Mouse (Mus musculus) brain, adult 2 months (tissue): ENCODE results near the gene Meis1.
A peak's percentile ranks its signal among the peaks of the same experiment; 100 is the strongest.

Experiments
- DNase-seq: peaks from one replicate; pipeline ENCODE4 v3.0.0; 2011; ENCODE audit warnings: low read depth, low spot score

Meis1 gene

GRCm38 (mm10) chr11:18948600-18949295 is 70.0 kb downstream of the Meis1 start:
- DNase-seq = no peak

DNA sequence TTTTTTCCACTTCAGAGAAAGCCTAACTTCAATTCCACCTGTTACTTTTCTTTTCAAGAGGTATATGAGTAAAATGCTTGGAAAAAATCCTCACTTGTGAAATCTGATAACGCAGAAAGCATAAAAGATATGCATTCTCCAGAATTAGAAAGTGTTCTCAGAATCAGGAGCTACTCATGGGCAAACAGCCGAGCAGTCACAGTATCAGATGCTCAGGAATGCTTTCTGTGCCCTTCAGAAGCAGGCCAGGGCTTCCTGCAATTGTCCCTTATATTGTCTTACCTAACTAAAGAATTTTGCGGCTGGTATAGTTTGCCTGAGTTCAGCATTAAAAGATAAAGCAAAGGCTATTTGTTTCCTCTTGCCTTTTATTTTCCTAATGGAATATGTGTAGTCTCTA is 71.4 kb downstream of the Meis1 start:
- no peak for DNase-seq

DNA sequence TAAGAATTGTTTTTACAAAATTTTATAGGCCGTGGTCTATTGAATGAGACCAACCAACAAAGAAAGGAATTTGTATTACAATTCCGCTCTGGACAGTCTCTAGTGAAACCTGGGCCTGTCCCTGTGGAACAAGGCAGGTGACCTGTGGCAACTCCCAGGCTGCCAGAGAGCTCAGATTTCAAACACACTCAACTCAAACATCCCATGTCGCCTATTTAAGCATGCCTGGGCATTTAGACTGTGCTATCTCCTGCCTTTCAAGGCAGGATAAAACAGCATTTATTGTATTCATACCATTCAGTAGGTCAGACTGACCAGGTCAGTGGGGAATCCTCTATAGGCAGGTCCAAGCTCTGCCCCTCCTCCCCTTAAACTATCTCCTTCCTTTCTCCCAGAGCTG is 73.0 kb downstream of the Meis1 start:
- DNase-seq = no peak

DNA sequence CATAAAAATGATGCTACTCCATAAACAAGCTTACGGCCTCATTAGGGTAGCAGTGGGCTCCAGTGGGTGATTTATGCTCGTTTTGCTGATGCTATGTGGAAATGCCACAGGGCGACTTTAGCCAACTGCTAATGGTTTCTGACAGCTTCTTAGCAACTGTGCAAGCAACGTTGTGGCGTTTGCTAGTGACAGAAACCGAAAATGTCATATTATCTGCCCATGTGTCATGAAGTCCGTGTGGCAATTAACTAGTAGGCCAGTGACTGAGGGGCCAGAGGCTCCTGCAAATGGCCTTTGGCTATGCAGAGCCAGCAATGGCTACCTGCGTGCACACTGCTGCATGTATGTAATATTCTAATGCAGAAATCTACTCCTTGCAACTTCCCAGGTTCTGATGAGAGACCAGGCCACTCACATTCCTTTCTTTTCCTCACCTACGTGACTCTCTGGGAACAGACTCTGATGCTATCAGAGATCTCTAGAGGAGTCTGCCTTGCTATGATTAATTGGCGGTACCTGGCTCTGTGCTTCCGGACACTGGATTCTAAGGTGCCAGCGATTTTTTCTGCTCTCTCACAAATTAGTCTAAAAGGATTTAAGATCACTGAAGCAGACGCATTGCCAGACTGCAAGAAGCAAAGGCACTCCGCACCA is 73.7 kb downstream of the Meis1 start:
- DNase-seq = peak; percentile 43

GRCm38 (mm10) chr11:18944209-18944608 is 74.6 kb downstream of the Meis1 start:
- no peak for DNase-seq

GRCm38 (mm10) chr11:18942990-18943389 is 75.8 kb downstream of the Meis1 start:
- no peak for DNase-seq

DNA sequence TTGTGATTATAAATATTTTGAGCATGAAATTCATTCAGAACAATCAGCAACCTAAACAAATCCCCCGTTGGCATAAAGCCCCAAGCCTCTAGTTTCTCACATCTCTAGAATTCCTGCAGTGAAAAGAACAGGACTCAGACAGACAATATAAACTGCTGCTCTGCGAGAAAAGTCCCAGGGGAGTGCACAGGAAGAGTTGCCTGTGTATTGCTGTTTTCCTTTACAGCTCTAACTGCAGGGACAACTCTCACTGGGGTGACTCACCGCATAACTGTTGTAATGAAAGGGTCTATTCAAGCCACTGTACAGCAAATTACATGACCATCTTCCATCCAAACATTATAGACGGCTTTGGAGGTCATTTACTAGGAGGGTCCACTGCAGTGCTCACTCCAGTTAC is 77.9 kb downstream of the Meis1 start:
- DNase-seq = no peak

DNA sequence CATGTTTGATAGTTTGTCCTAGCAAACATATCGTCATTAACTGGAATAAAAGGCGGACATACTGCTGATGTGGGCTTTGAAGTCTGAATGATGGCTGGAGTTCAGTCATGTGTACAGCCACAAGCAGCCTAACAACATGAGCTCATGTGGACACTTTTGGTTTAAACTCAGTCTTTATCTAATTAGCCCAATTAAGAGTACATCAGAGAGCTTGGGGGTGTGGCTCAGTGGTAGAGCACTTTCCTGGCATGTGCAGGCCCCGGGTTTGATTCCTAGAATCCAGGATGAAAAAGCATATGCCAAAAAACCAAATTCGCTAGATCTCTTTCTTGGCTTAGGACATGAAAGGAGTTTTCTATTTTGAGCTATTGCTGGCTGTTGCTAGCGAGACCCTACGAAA is 83.9 kb downstream of the Meis1 start:
- DNase-seq = no peak

GRCm38 (mm10) chr11:18931001-18931874 is 87.5 kb downstream of the Meis1 start:
- no peak for DNase-seq

DNA sequence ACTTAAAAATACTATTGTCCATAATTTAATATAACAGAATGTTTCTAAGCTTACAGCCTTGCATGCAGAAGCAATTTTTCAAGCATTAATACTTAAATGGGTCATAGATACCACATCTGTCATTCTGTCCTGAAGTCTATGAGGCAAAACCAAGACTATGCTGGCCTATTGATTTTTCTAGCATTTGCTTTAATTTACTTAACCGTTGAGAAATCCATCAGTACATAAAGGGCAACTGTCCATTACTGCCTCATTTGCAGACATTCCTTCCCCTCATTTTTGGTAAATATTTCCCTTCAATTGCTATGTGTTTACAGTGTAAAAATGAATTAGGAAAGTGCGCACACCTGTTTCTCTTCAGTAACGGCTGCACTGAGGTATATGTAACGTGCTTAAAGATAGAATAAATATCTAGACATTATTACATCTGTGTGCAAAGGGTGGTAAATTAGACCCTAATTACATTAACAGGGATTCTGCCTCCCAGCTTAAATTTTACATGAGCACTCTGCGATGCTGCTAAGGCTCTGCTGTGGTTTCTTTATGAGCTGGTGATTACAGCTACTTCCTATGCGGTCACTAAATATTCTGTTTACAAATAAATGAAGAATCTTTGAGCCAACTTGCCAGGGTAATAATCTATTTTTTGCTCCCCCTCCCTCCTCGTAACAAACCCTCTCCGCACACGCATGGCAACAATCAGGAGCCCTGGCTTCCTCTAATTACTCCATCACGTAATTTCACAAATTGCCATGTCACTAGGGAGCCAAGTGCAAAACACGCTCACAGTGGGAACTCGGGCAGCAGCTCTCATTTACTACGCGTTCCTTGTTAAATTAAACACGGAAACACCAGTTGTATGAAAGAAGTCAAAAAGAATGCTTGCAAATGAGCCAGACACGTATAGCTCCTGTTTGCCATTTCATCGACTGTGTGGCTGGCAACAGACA is 88.7 kb downstream of the Meis1 start:
- no peak for DNase-seq

DNA sequence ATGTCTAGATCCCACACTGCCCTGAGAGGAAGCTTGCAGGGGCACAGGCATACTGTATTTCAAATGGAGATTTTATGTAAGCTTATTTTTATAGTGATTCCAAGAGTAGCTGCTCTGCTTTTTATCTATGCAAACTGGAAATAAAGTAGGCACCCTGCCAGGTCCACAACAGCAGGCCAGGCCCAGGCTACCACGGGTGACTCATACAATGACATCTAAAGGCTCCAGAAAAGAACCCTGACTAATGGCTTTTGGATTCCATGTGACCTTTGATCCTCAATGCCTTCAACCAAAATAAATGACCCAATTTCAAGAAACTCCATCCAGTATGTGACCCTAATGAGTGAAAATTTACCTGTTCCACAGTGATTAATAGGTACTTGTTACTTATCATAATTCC is 91.4 kb downstream of the Meis1 start:
- peak; percentile 90 for DNase-seq

GRCm38 (mm10) chr11:18926798-18927197 is 92.0 kb downstream of the Meis1 start:
- no peak for DNase-seq

DNA sequence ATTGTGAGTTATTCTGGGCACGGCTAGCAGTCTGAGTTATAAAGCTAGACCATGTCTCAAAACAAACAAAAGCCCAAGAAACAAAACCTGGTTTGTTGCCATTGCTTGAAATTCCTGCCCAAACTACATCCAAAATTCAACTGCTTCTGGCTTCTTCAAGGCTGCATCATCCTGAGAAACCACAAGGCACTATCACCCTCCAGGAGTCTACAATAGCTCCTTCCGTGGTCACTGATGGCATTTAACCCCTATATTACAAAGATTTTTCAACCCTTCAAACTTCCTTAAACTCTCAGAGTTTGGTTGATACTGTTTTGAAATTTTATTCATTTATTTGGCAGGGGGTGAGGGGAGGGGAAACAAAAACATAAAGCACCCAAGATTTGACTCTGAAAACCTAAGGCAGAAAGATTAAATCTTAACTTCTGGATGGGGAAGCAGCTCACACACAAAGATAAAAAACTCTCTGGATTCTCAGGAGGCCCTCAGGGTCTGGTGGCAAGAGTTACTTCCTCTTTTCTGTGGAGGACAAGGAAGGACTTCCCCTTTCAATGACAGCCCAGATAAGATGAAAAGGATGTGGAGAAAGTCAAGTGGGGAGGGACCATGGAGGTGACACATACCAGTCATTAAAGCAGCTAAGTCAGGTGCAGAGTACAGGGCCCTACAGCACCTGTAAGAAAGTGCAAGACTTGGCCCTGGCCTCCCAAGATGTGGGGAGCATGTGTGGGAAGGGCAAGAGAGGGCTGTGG is 94.0 kb downstream of the Meis1 start:
- DNase-seq = no peak

- no peak for DNase-seq
Measured at GRCm38 (mm10) chr11:18923274-18923673, 95.5 kb downstream of the Meis1 start.

DNA sequence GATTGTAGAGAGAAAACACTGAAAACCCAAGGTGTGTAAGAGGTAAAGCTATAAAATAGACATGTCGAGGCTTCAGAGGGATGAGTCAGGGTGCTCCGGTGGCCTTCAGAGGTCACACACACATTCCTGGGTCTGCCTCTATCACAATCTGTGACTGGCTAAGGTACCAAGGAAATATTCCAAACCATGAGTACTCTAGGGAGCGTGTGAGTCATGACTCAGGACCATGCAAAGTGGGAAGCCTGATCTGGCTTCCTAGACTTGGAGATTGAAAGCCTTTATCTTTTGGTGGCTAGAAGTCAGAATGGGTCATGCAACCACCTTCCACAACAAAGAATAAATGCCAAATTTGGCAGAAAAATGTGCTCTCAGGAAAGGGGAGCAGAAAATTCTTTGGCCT is 98.1 kb downstream of the Meis1 start:
- no peak for DNase-seq

DNA sequence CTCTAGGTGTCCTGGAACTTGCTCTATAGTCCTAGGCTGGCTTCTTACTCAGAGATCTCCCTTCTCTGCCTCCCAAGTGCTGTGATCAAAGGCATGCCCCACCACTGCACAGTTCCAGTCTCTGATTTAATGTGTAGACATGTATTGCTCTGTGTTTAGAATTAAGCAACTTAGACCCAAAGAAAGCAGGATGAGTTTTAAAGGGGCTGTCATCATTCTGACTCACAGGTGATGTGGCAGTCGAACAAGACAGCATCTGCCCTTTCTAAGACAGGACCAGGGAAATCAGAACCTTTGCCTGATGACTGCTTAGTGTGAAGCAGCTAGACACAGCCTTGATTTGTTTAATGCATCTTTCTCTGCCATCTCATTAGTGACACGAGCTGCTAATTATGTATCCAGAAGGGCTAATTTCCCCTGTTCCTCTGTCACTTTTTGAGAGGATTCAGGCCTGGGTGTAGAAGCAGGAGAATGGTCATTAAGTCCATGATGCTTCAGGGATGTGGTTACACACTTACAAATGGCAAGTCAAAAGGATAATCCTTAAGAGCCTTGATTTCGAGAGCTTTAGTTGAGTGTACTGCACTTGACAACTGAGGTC is 99.5 kb downstream of the Meis1 start:
- no peak for DNase-seq

GRCm38 (mm10) chr11:18917887-18918286 is 100.9 kb downstream of the Meis1 start:
- DNase-seq = no peak

GRCm38 (mm10) chr11:18913251-18913650 is 105.5 kb downstream of the Meis1 start:
- no peak for DNase-seq

GRCm38 (mm10) chr11:18912311-18913019 is 106.3 kb downstream of the Meis1 start:
- no peak for DNase-seq

DNA sequence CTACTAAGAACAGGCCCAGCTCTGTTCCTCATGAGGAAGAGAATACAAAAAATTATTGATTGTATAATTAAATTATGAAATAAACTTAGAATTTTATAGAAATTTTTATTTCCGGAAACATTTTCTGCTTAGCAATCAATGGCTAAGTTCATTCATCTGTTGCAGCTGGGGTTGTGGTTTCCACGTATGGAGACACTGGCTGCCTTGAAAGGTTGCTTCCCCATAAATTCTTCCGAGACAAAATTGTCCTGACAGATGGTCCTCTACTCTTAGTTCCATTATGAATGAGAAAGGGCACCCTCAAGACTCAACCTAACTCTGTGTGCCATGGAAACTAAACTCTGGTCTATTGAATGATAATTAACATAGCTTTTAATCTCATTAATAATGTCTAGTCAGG is 111.9 kb downstream of the Meis1 start:
- DNase-seq = no peak
